Mouse (Mus musculus) heart, embryonic 13.5 days (tissue): ENCODE results near the gene Pemt. TPM values are rescaled to one million over a fixed set of nuclear protein-coding genes. Genes with fewer than 3 reads are reported as not detected.

Source experiments
- ATAC-seq: fragments of 200-750 bp; cut with Nextera tagmentation; 2 replicates; pipeline ENCODE4 v1.8.0; 2017; ENCODE audit warnings: moderate TSS enrichment; ENCODE audit not compliant: insufficient number of reproducible peaks, low FRiP score, low TSS enrichment; ENCODE audit errors: extremely low read depth
- H3K27ac ChIP-seq: fragments of 300-500 bp; sonication (generic); replicated peaks from 2 replicates; pipeline ENCODE4 v1.5.1; 2015; ENCODE audit warnings: moderate library complexity, mild to moderate bottlenecking, inconsistent platforms
- H3K27me3 ChIP-seq: fragments of 300-500 bp; sonication (generic); replicated peaks from 2 replicates; pipeline ENCODE4 v1.6.1; 2015; ENCODE audit warnings: mild to moderate bottlenecking, inconsistent platforms
- H3K36me3 ChIP-seq: fragments of 300-500 bp; sonication (generic); 2 replicates; pipeline ENCODE4 v1.6.1; 2015; ENCODE audit warnings: mild to moderate bottlenecking, inconsistent platforms
- H3K4me1 ChIP-seq: fragments of 300-500 bp; sonication (generic); 2 replicates; pipeline ENCODE4 v1.6.1; 2015; ENCODE audit warnings: inconsistent platforms
- H3K4me2 ChIP-seq: fragments of 300-500 bp; sonication (generic); 2 replicates; pipeline ENCODE4 v1.6.1; 2015; ENCODE audit warnings: inconsistent platforms, mild to moderate bottlenecking, moderate library complexity
- H3K4me3 ChIP-seq: fragments of 300-500 bp; sonication (generic); 2 replicates; pipeline ENCODE4 v1.5.1; 2015; ENCODE audit warnings: moderate library complexity, mild to moderate bottlenecking, inconsistent platforms
- H3K9ac ChIP-seq: fragments of 300-500 bp; sonication (generic); 2 replicates; pipeline ENCODE4 v1.6.1; 2015; ENCODE audit warnings: inconsistent platforms, mild to moderate bottlenecking, moderate library complexity
- H3K9me3 ChIP-seq: fragments of 300-500 bp; sonication (generic); 2 replicates; pipeline ENCODE4 v1.6.1; 2016; ENCODE audit warnings: inconsistent platforms
- WGBS: fragments of 180-500 bp; shearing (Covaris S2); methylation state at CpG from one replicate; pipeline ENCODE4 v1.1.7; 2015; ENCODE audit warnings: mixed read lengths; 5-methylcytosine and 5-hydroxymethylcytosine counted together
- polyA plus RNA-seq: library from polyadenylated mRNA; unstranded; fragments of >200 nt; fragmentation: Nextera tagmentation; extraction: Ambion mirVana; gene quantifications from 2 replicates; pipeline ENCODE4 v1.2.1, GENCODE M21; 2015

The Pemt gene
- polyA plus RNA-seq, 1 experiment from 2014 or later, result 12.8 TPM

DNA sequence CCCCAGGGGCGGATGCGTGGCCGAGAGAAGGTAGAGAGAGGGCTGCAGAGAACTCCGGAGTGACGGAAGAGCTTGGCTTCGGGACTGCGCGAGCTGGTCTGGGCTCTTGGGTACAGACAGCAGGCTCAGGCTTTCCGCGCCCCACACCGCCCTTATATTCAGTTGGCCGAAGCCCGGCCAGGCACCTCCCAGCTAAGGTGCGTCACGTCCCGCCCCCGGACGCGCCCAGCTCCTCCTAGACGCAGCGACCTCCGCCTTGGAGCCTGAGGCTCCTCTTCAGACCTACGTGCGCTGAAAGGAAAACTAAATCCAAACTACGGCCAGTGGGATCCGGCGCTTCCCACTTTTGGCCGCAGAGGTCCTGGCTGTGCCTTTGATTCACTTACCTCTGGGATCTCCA lies 81.5 kb downstream of the Pemt start, which contains the start of gene Rasd1:
Gene Rasd1 (minus strand): TSS at position 127 of the 400 bp plus-strand sequence.
- Histone ChIP-seq H3K4me3 (peak within 1 kb of the TSS; percentile 57), H3K27ac (peak within 1 kb of the TSS; percentile 87), H3K4me2 (peak within 1 kb of the TSS; percentile 80), H3K9me3 (no peaks in the 10 kb centered on the region), H3K36me3 (peaks cover 25% of the 10 kb centered on the region), H3K27me3 (peaks cover 13% of the 10 kb centered on the region; the same call in 1 of the 2 replicates), H3K4me1 (peaks cover 60% of the 10 kb centered on the region), H3K9ac (peak within 1 kb of the TSS; percentile 77)
- ATAC-seq, result peak; percentile 63
- under 1% methylated on average over 28 of the region's 28 CpGs for WGBS

DNA sequence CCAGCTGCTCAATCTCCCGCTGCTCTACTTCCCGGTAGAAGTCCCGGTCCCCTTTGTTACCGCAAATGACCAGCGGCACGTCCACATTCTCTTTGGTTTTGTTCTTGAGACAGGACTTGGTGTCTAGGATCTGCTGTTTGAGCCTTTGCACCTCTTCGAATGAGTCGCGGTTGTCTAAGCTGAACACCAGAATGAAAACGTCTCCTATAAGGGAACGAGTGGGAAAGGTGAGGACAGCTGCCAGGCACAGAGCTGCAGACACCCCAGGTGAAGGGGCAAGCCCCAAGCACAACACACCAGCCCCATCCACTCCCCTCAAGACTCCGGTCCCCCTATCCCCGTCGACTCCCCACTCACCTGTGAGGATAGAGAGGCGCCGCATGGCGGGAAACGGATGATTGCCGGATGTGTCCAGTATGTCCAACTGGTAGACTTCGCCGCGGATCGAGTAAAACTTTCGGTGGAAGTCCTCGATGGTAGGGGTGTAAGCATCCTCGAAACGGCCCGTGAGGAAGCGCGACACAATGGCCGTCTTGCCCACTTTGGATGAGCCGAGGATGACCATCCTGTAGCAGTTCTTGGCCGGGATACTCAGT lies 82.0 kb downstream of the Pemt start:
- WGBS, result 2% methylated on average over 33 of the region's 33 CpGs
- peak overlapping the region; percentile 77 for H3K9ac ChIP-seq
- H3K27ac ChIP-seq, result peak overlapping the region; percentile 87
- peaks cover 25% of the 10 kb centered on the region for H3K36me3 ChIP-seq
- peaks cover 66% of the 10 kb centered on the region for H3K4me1 ChIP-seq
- H3K9me3 ChIP-seq, result no peaks in the 10 kb centered on the region
- no peak; the same call in 1 of the 2 replicates for ATAC-seq
- peaks cover 13% of the 10 kb centered on the region; the same call in 1 of the 2 replicates for H3K27me3 ChIP-seq
- H3K4me2 ChIP-seq, result peak overlapping the region; percentile 80
- peak overlapping the region; percentile 57 for H3K4me3 ChIP-seq

DNA sequence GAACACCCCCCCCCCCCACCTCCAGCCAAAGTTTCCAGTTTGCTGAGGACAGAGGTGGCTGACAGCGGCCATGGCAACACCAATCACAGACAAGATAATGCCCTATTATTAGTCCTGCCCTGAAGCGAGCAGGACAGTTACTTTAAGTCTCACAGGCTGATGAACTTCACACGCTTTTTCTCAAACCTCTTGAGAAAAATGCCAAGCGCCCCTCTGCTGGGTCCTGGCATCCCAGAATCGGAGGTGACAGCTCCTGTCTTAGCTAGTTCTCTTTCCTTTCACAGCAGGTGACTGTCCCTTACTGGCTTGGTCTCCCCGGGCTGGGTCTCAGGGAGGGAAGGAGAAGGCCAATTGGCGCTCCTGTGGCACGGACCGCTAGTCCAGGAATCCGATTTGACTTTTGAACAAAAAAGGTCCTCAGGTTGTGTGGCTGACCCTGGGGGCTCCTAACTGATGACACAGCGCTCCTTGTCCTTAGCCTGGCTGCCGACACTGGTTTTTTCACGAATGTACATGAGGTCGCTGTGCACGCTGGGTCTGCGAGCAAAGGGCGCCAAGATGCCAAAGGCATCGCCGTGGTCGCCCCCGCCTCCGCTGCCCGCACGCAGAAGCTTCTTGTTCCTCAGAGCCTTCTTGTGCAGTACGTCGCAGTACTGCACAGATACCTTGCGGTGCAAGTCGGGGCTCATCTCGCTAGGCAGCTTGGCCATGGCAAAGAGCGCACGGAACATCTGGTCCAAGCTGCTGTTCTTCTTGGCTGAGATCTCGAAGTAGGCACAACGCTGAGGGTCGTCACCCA lies 82.7 kb downstream of the Pemt start:
- Histone ChIP-seq H3K27me3 (peaks cover 13% of the 10 kb centered on the region; the same call in 1 of the 2 replicates), H3K9me3 (no peaks in the 10 kb centered on the region), H3K27ac (peak overlapping the region; percentile 87), H3K9ac (peak overlapping the region; percentile 77), H3K4me1 (peaks cover 73% of the 10 kb centered on the region), H3K4me2 (peak overlapping the region; percentile 80), H3K36me3 (peaks cover 25% of the 10 kb centered on the region), H3K4me3 (peak overlapping the region; percentile 57)
- no peak for ATAC-seq
- 6% methylated on average over 34 of the region's 34 CpGs for WGBS

DNA sequence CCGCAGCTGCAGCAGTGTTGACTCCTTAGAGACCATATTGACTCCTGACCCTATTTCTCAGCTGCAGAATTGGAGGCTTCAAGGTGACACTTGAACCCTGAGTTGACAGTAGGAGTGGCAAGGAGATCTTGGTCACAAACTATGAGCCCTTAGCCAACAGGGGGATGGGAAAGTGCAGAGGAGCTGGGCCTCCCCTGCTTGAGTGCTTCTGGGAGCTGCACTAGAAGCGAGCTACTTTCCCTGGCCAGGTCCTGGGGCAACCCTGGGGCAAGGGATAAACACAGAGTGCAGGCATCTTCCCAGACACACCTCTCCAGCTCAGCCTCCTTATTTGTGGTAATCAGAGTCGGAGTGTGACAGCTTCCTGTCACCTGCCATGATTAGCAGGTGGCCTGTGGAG lies 83.7 kb downstream of the Pemt start:
- no peak overlapping the region for H3K4me3 ChIP-seq
- H3K4me2 ChIP-seq, result peak overlapping the region; percentile 80
- no peak overlapping the region; the same call in none of the 2 replicates for H3K9ac ChIP-seq
- peaks cover 13% of the 10 kb centered on the region; the same call in 1 of the 2 replicates for H3K27me3 ChIP-seq
- peaks cover 25% of the 10 kb centered on the region for H3K36me3 ChIP-seq
- H3K27ac ChIP-seq, result peak overlapping the region; percentile 46
- 58% methylated on average over 3 of the region's 3 CpGs for WGBS
- no peak for ATAC-seq
- peaks cover 75% of the 10 kb centered on the region for H3K4me1 ChIP-seq
- H3K9me3 ChIP-seq, result no peaks in the 10 kb centered on the region

DNA sequence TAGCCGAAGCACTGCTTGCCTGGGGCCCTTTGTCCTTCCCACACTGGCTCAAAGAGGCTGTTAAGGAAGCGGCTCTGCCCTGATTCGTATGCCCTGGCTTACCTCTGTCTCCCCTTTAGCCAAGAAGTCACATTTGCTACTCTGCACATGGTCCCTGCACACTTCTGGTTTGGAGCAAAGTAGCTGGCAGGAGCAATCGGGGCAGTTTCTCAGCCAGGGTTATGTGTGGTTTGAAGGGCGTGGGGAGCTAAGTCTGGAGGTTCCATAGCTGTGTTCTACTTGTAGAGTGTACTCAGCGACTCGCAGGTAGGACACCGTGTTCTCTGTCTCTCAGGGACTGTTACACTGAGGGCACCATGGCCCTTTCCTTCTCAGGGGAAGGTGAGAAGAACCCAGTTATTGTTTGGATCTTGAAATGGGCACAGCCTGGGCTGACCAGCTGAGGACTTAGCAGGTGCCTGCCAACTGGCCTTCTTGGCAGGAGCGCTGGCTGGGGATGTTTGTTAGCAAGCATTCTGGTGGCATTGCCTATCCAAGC lies 84.9 kb downstream of the Pemt start:
- no peak for ATAC-seq
- peaks cover 72% of the 10 kb centered on the region for H3K4me1 ChIP-seq
- peak overlapping the region; percentile 60 for H3K9ac ChIP-seq
- peak overlapping the region; percentile 87 for H3K27ac ChIP-seq
- H3K36me3 ChIP-seq, result peaks cover 32% of the 10 kb centered on the region
- H3K4me3 ChIP-seq, result no peak overlapping the region
- peaks cover 13% of the 10 kb centered on the region; the same call in 1 of the 2 replicates for H3K27me3 ChIP-seq
- H3K9me3 ChIP-seq, result no peaks in the 10 kb centered on the region
- 55% methylated on average over 9 of the region's 9 CpGs for WGBS
- H3K4me2 ChIP-seq, result peak overlapping the region; percentile 26

DNA sequence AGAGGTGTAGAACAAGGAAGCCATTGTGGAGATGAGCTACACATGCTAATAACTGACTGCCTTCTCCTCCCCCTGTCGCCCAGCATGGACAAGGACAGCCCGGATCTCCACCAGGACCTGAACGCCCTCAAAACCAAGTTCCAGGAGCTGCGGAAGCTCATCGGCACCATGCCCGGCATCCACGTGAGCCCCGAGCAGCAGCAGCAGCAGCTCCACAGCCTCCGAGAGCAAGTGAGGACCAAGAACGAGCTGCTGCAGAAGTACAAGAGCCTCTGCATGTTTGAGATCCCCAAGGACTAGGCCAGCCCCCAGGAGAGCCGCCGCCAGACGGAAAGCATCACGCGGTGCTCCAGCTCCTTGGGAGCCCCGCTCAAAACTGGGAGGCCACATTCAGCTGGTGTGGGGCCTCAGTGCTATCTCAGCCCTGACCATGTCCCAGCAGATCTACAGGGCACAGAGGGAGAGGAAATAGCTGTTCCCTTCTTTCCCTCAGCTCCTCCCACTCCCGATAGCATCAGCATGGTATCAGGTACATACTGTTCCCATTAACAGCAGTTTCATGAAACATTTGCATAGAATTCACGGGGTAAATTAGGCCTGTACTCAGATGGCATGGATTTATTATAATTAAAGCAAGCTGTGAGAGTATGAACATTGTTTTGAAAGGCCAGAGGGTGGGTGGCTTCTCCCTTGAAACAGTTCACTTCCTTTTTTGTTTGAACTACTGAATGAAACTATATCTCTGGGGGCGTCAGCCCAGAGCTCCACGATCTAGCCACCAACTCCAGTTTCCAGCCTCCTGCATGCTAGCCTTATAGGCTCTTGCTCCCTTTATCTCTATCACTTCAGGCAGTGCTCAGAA lies 85.6 kb downstream of the Pemt start:
- peaks cover 13% of the 10 kb centered on the region; the same call in 1 of the 2 replicates for H3K27me3 ChIP-seq
- H3K4me2 ChIP-seq, result peak overlapping the region; percentile 26
- H3K27ac ChIP-seq, result peak overlapping the region; percentile 87
- peak overlapping the region; percentile 60 for H3K9ac ChIP-seq
- H3K4me3 ChIP-seq, result no peak overlapping the region
- WGBS, result 49% methylated on average over 20 of the region's 20 CpGs
- H3K9me3 ChIP-seq, result no peaks in the 10 kb centered on the region
- H3K36me3 ChIP-seq, result peaks cover 37% of the 10 kb centered on the region
- peaks cover 65% of the 10 kb centered on the region for H3K4me1 ChIP-seq
- no peak for ATAC-seq

DNA sequence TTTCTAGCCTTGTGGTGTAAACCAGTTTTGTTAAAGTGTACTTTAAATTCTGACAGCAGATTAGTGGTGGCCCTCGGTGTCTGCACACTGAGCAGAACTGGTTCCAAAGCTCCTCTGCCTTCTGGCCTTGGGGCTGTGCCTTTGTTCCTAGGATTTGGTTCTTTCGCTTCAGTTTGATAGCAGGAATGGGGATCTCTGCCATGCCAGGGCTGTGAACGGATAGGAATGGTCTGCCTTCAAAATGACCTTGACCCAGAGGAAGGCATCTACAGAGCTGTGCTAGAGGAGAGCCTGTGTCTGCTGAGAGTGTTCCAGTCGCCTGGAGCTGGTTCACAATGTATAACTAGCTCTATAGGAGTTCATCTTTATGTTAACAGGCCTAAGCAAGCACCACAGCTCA lies 86.8 kb downstream of the Pemt start:
- H3K36me3 ChIP-seq, result peaks cover 44% of the 10 kb centered on the region
- H3K27me3 ChIP-seq, result peaks cover 13% of the 10 kb centered on the region; the same call in 1 of the 2 replicates
- H3K4me1 ChIP-seq, result peaks cover 61% of the 10 kb centered on the region
- peak overlapping the region; percentile 17 for H3K9ac ChIP-seq
- H3K9me3 ChIP-seq, result no peaks in the 10 kb centered on the region
- 43% methylated on average over 4 of the region's 4 CpGs for WGBS
- peak overlapping the region; percentile 87 for H3K27ac ChIP-seq
- no peak for ATAC-seq
- no peak overlapping the region for H3K4me2 ChIP-seq
- H3K4me3 ChIP-seq, result no peak overlapping the region

DNA sequence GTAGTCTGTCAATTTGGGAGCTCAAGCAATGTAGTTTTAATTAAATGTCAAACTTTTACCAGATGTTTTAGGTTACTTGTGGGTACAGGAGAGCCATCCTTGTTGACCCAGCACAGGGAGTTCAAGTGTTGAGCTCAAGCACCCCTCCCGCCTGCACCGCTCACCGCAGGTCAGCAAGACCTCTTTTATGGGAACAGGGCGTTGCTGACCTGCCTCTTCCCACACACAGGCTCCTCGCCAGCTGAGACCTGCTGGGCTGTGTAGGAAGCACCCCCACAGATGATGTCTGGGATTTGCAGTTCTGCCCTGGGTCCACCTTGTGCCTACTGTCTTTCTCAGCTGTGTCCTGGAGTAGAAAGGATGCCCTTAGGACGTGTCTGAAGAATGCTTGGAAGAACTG lies 89.5 kb downstream of the Pemt start:
- Histone ChIP-seq H3K4me2 (no peak overlapping the region), H3K9ac (no peak overlapping the region), H3K4me1 (peaks cover 47% of the 10 kb centered on the region), H3K27ac (no peak overlapping the region), H3K36me3 (peaks cover 33% of the 10 kb centered on the region), H3K4me3 (no peak overlapping the region), H3K27me3 (no peaks in the 10 kb centered on the region), H3K9me3 (no peaks in the 10 kb centered on the region)
- WGBS, result 77% methylated on average over 6 of the region's 6 CpGs
- ATAC-seq, result no peak

DNA sequence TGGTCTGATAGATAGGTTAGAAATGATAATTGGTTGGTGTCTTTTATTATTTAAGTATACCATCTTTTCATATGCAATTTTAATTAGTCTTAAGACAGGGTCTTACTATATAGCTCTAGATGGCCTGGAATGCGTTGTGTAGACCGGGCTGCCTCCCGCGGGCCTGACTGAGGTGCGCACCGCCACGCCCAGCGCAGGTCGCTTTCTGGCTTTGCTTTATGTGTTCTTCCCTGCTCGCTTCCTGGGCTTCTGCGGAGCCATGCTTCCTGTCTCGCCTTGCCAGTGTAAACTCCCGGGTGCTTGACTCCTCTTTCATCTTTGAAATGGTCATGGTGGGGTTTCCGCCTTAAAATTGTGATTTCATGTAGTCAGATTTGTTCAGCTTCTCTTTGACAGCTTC lies 93.4 kb downstream of the Pemt start:
- WGBS, result 81% methylated on average over 14 of the region's 14 CpGs
- Histone ChIP-seq H3K36me3 (peaks cover 26% of the 10 kb centered on the region), H3K4me3 (no peak overlapping the region), H3K9me3 (no peaks in the 10 kb centered on the region), H3K27ac (no peak overlapping the region), H3K27me3 (no peaks in the 10 kb centered on the region), H3K4me2 (no peak overlapping the region), H3K9ac (no peak overlapping the region), H3K4me1 (peaks cover 38% of the 10 kb centered on the region)
- ATAC-seq, result no peak

DNA sequence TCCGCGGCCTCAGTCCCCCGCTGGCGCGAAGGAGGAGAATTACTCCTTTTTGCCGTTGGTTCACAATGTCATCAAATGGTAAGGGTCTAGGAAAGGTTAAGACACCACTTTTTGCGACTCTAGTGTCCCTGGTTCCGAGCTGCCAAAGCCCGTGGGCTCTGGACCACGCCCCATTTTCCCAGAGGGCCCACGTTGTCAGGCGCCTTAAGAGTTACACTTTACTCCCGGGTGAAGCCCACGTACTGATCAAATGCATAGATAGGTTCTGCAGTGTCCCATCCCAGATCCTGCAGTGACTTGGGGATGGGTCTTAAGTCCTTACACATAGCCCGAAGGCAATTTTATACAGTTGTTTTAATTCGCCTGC lies 97.9 kb downstream of the Pemt start:
- Histone ChIP-seq H3K4me3 (peak overlapping the region; percentile 80), H3K27ac (peak overlapping the region; percentile 83), H3K4me1 (peaks cover 43% of the 10 kb centered on the region), H3K4me2 (peak overlapping the region; percentile 90), H3K27me3 (no peaks in the 10 kb centered on the region; the same call in 1 of the 2 replicates), H3K9ac (peak overlapping the region; percentile 98), H3K9me3 (no peaks in the 10 kb centered on the region), H3K36me3 (peaks cover 6% of the 10 kb centered on the region; the same call in 1 of the 2 replicates)
- WGBS, result 2% methylated on average over 16 of the region's 16 CpGs
- ATAC-seq, result 0 out of 2 replicates have a peak, but pooled peaks have one; percentile 22
